Mouse (Mus musculus): Measurements from ENCODE around the gene Rnf181. TPM values are rescaled to one million over a fixed set of nuclear protein-coding genes. Genes with fewer than 3 reads are reported as not detected.

The Rnf181 gene
- total and polyA plus RNA-seq, 2 experiments from 2014 or later: 87.3 to 120 TPM

- Histone ChIP-seq H3K4me1 (ENCODE audit: insufficient read depth, low read length) (no peaks in the 10 kb centered on the region), H3K27ac (ENCODE audit: low read depth, low read length) (no peak overlapping the region), H3K9ac (replicated peaks; ENCODE audit: low read length, poor library complexity, severe bottlenecking) (no peak overlapping the region), H3K4me3 (ENCODE audit: low read depth, low read length) (no peak overlapping the region), H3K9me3 (ENCODE audit: low read length) (no peaks in the 10 kb centered on the region), H3K4me2 (ENCODE audit: low read depth, low read length, poor library complexity, severe bottlenecking) (no peak overlapping the region), H3K36me3 (ENCODE audit: insufficient read depth, low read length) (no peaks in the 10 kb centered on the region), H3K27me3 (ENCODE audit: insufficient read depth, low read length) (no peaks in the 10 kb centered on the region)
- DNase-seq (ENCODE audit: low spot score) (no peak), ATAC-seq (ENCODE audit: low FRiP score) (no peak)
- peak; percentile 14; the same call in 1 of the 2 replicates for TF ChIP-seq CTCF (IDR thresholded peaks at IDR 0.05)
- 84% methylated on average over 4 of the region's 4 CpGs for WGBS
These were observed 2.8 kb upstream of the Rnf181 start for GRCm38 (mm10) chr6:72369557-72369956.

GRCm38 (mm10) chr6:72367460-72367974 is 761 bp upstream of the Rnf181 start:
- WGBS: 76% methylated on average over 4 of the region's 4 CpGs
- Histone ChIP-seq H3K36me3 (ENCODE audit: insufficient read depth, low read length) (no peaks in the 10 kb centered on the region), H3K27me3 (ENCODE audit: insufficient read depth, low read length) (no peaks in the 10 kb centered on the region), H3K4me1 (ENCODE audit: insufficient read depth, low read length) (no peaks in the 10 kb centered on the region), H3K9ac (replicated peaks; ENCODE audit: low read length, poor library complexity, severe bottlenecking) (no peak overlapping the region), H3K4me2 (ENCODE audit: low read depth, low read length, poor library complexity, severe bottlenecking) (no peak overlapping the region), H3K9me3 (ENCODE audit: low read length) (no peaks in the 10 kb centered on the region), H3K27ac (ENCODE audit: low read depth, low read length) (no peak overlapping the region), H3K4me3 (ENCODE audit: low read depth, low read length) (no peak overlapping the region)
- DNase-seq (ENCODE audit: low spot score): no peak
- no peak for ATAC-seq (ENCODE audit: low FRiP score)
- TF ChIP-seq CTCF (IDR thresholded peaks at IDR 0.05): no peak

GRCm38 (mm10) chr6:72366304-72366703 is 452 bp downstream of the Rnf181 start:
- Histone ChIP-seq H3K9me3 (ENCODE audit: low read length) (no peaks in the 10 kb centered on the region), H3K4me1 (ENCODE audit: insufficient read depth, low read length) (peaks cover 5% of the 10 kb centered on the region), H3K27ac (ENCODE audit: low read depth, low read length) (no peak overlapping the region), H3K4me2 (ENCODE audit: low read depth, low read length, poor library complexity, severe bottlenecking) (no peak overlapping the region), H3K9ac (replicated peaks; ENCODE audit: low read length, poor library complexity, severe bottlenecking) (no peak overlapping the region), H3K36me3 (ENCODE audit: insufficient read depth, low read length) (no peaks in the 10 kb centered on the region), H3K27me3 (ENCODE audit: insufficient read depth, low read length) (no peaks in the 10 kb centered on the region), H3K4me3 (ENCODE audit: low read depth, low read length) (no peak overlapping the region)
- DNase-seq (ENCODE audit: low spot score): no peak
- no peak for ATAC-seq (ENCODE audit: low FRiP score)
- no peak for TF ChIP-seq CTCF (IDR thresholded peaks at IDR 0.05)
- 63% methylated on average over 3 of the region's 3 CpGs for WGBS

- no peak for DNase-seq (ENCODE audit: low spot score)
- no peak overlapping the region for H3K27ac ChIP-seq (ENCODE audit: low read depth, low read length)
- no peaks in the 10 kb centered on the region for H3K9me3 ChIP-seq (ENCODE audit: low read length)
- ATAC-seq (ENCODE audit: low FRiP score): no peak
- no peak overlapping the region for H3K9ac ChIP-seq (replicated peaks; ENCODE audit: low read length, poor library complexity, severe bottlenecking)
- H3K4me2 ChIP-seq (ENCODE audit: low read depth, low read length, poor library complexity, severe bottlenecking): no peak overlapping the region
- H3K27me3 ChIP-seq (ENCODE audit: insufficient read depth, low read length): no peaks in the 10 kb centered on the region
- no peak for TF ChIP-seq CTCF (IDR thresholded peaks at IDR 0.05)
- peaks cover 6% of the 10 kb centered on the region for H3K36me3 ChIP-seq (ENCODE audit: insufficient read depth, low read length)
- 72% methylated on average over 6 of the region's 6 CpGs for WGBS
- H3K4me1 ChIP-seq (ENCODE audit: insufficient read depth, low read length): peaks cover 8% of the 10 kb centered on the region
- no peak overlapping the region for H3K4me3 ChIP-seq (ENCODE audit: low read depth, low read length)
These were observed 1.8 kb downstream of the Rnf181 start for GRCm38 (mm10) chr6:72364985-72365384.

- H3K9ac ChIP-seq (replicated peaks; ENCODE audit: low read length, poor library complexity, severe bottlenecking): no peak overlapping the region
- H3K4me2 ChIP-seq (ENCODE audit: low read depth, low read length, poor library complexity, severe bottlenecking): no peak overlapping the region
- no peak overlapping the region for H3K4me3 ChIP-seq (ENCODE audit: low read depth, low read length)
- H3K36me3 ChIP-seq (ENCODE audit: insufficient read depth, low read length): peaks cover 11% of the 10 kb centered on the region
- H3K27ac ChIP-seq (ENCODE audit: low read depth, low read length): no peak overlapping the region
- TF ChIP-seq CTCF (IDR thresholded peaks at IDR 0.05): peak; percentile 29
- H3K4me1 ChIP-seq (ENCODE audit: insufficient read depth, low read length): peaks cover 8% of the 10 kb centered on the region
- ATAC-seq (ENCODE audit: low FRiP score) (no peak), DNase-seq (ENCODE audit: low spot score) (no peak)
- WGBS: 41% methylated on average over 7 of the region's 7 CpGs
- no peaks in the 10 kb centered on the region for H3K27me3 ChIP-seq (ENCODE audit: insufficient read depth, low read length)
- no peaks in the 10 kb centered on the region for H3K9me3 ChIP-seq (ENCODE audit: low read length)
These were observed 2.7 kb downstream of the Rnf181 start for GRCm38 (mm10) chr6:72364009-72364408.

- Histone ChIP-seq H3K36me3 (ENCODE audit: insufficient read depth, low read length) (peaks cover 24% of the 10 kb centered on the region), H3K4me2 (ENCODE audit: low read depth, low read length, poor library complexity, severe bottlenecking) (peak overlapping the region; percentile 77), H3K9me3 (ENCODE audit: low read length) (no peaks in the 10 kb centered on the region), H3K4me3 (ENCODE audit: low read depth, low read length) (peak overlapping the region; percentile 72), H3K27ac (ENCODE audit: low read depth, low read length) (peak overlapping the region; percentile 66), H3K27me3 (ENCODE audit: insufficient read depth, low read length) (no peaks in the 10 kb centered on the region), H3K4me1 (ENCODE audit: insufficient read depth, low read length) (peaks cover 8% of the 10 kb centered on the region), H3K9ac (replicated peaks; ENCODE audit: low read length, poor library complexity, severe bottlenecking) (peak overlapping the region; percentile 68)
- peak; percentile 68 for TF ChIP-seq CTCF (IDR thresholded peaks at IDR 0.05)
- WGBS: under 1% methylated on average over 42 of the region's 42 CpGs
- DNase-seq (ENCODE audit: low spot score) (peak; percentile 99), ATAC-seq (ENCODE audit: low FRiP score) (peak; percentile 99)
These were observed 4.4 kb downstream of the Rnf181 start for GRCm38 (mm10) chr6:72362132-72363028.
